Mouse (Mus musculus) brown adipose tissue, adult 24 weeks (tissue): ENCODE data around the gene Ppfibp1. TPM values are rescaled to one million over a fixed set of nuclear protein-coding genes. Genes with fewer than 3 reads are reported as not detected.

Experiments
- H3K27ac ChIP-seq: fragments of 200-500 bp; replicated peaks from 2 replicates; pipeline ENCODE4 v1.5.1; 2012; ENCODE audit warnings: low read depth, mild to moderate bottlenecking, low read length
- H3K4me1 ChIP-seq: fragments of 200-500 bp; 2 replicates; pipeline ENCODE4 v1.6.1; 2012; ENCODE audit warnings: low read length, mixed read lengths; ENCODE audit not compliant: control insufficient read depth, insufficient read depth, insufficient read length
- H3K4me3 ChIP-seq: fragments of 200-500 bp; 2 replicates; pipeline ENCODE4 v1.5.1; 2012; ENCODE audit warnings: low read depth, mild to moderate bottlenecking, low read length, moderate library complexity; ENCODE audit not compliant: insufficient read depth
- polyA plus RNA-seq: library from polyadenylated mRNA; stranded (reverse); fragments of >200 nt; gene quantifications from 2 replicates; pipeline ENCODE4 v1.2.4, GENCODE M21; 2012; ENCODE audit not compliant: missing spikeins, insufficient read depth, insufficient read length

Ppfibp1 gene
- polyA plus RNA-seq, 1 experiment = 25.4 TPM

DNA sequence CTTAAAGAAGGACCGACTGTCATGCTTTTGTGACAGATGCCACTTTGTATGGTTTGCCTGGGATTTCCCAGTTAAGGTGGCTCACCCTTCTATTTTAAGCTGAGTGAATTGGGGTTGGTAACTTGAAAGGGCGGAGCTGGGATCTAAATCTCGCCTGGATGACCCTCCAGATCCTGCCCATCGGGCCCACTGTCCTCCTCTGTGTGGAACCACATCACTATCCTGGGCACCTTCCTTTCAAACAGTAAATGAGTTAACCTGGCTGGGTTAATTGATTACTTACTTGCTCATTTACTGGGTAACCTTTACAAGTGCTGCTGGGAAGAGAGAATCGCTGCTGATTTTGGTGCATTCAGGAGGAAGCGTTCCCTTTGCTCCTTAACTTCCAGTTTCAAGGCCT, 30.1 kb downstream of the Ppfibp1 start:
- no peak overlapping the region for H3K4me3 ChIP-seq
- H3K27ac ChIP-seq = no peak overlapping the region
- H3K4me1 ChIP-seq = peaks cover 17% of the 10 kb centered on the region

DNA sequence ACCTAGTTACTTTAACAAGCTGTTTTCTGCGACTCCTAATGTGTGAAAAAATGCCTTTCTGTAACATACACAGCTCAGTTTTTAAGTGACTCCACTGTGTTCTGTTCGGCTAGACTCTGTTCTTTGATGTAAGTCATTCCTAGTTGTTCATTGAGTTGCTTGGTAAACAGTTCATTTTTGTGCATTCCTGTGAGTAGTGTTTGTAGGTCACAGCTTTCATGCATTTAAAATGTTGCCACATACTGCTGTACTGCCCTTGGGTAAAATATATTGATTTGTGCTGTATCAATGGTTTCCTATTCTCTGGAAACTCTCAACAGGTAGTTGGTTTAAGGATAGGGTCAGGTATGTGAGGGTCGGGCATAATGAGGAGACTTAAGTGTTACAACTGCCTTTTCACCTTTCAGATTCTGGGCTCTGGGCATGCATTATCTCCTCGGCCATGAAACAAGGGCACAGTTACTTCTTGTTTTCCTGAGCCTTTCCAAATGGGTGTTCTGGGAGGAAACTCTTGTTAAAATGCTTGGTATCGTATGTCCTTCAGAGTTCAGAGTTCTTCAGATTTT, 38.2 kb downstream of the Ppfibp1 start:
- Histone ChIP-seq H3K4me1 (peaks cover 28% of the 10 kb centered on the region), H3K27ac (peak overlapping the region; percentile 28; the same call in 1 of the 2 replicates), H3K4me3 (no peak overlapping the region)

DNA sequence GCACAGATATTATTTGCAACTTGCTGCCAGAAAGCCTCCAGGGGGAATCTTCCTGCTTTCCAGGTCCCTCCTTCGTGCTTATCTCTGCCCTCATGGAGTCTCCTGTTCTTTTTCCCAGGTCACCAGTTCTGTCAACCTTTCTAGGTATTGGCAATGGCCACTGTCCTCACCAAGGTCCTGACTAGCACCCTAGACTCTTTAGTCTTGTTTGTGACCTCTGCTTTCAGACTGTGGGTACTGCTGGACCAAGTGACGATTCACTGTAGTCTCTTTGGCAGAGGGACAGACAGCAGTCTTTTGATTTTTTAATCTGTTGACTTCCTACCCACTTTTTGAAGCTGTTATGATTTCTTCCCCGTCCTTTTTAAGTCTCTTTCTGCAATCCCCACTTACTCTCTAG, 39.8 kb downstream of the Ppfibp1 start:
- H3K27ac ChIP-seq = peak overlapping the region; percentile 94
- H3K4me1 ChIP-seq = peaks cover 30% of the 10 kb centered on the region
- no peak overlapping the region for H3K4me3 ChIP-seq

DNA sequence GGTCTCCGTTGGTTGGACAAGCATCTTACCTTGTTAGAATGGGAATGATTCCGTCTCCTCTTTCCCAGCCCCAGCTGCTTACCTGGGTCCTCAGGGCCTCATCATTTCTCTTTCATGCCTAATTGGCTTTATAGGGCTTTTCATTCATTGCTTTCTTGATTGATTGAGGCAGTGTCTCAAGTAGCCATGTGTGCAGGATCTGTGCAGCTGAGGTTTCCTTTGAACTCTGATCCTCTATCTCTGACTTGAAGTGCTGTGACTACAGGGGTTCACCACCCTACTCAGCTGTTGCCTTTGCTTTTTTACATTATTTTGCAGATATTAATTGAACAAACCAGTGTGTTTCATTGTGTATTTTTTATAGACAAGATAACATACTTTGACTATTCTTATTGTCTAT, 40.7 kb downstream of the Ppfibp1 start:
- Histone ChIP-seq H3K4me1 (peaks cover 30% of the 10 kb centered on the region), H3K4me3 (no peak overlapping the region), H3K27ac (peak overlapping the region; percentile 93)

DNA sequence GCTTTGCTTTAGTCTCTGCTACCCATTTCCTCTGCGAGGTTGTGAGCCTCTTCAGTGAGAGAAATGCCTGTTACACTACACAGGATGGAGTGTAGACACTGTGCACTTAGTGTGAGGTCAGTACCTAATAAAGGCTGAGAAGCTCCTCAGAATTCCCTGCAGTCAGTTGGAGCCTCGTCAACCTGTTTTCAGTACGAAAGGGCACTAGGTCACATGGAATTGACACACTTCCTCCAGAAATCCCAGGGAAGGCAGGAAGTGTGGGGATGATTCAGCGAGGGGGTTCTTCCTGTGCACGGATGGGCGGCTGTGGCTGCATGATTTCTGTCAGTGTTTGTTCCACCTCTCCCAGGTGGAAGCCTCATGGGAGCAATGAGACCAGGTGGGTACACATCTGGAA, 44.8 kb downstream of the Ppfibp1 start:
- peaks cover 21% of the 10 kb centered on the region for H3K4me1 ChIP-seq
- no peak overlapping the region for H3K4me3 ChIP-seq
- H3K27ac ChIP-seq = peak overlapping the region; percentile 81

DNA sequence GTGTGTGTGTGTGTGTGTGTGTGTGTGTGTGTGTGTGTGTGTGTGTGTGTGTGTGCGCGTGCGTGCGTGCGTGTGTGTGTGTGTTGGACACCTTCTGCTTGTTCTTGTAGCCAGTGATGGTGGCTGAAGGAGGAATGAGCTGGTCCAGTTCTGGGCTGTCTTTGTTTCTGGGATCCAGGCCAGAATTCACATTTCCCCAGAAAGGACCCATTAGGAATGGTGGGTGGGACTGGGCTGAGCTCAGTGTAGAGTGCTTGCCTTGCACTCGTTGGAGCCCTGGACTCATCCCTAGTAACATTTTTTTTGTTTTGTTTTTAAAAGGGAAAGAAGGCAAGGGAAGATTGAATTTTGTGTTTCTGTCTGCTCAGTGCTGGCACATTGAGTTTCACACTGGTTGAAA, 47.7 kb downstream of the Ppfibp1 start:
- Histone ChIP-seq H3K27ac (peak overlapping the region; percentile 33; the same call in 1 of the 2 replicates), H3K4me1 (peaks cover 10% of the 10 kb centered on the region), H3K4me3 (no peak overlapping the region)

DNA sequence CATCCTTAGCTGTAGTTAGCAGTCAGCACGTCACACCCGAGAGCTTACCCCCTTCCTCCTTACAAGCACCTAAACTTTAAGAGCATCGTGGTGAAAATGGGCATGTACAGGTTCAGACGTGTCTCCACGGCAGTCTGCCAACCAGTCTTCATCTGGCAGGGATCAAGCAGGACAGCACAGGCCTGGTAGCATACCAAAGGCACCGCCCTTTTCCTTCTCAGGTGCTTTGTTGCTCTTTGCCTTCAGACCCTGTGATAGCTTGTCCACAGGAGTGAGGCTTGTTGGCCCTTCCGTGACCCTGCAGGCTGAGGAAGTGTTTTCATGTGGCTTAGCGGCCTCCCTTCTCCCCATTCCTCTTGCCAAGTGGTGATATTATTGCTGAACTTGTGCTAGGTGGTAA, 50.7 kb downstream of the Ppfibp1 start:
- H3K4me1 ChIP-seq = peaks cover 22% of the 10 kb centered on the region
- H3K4me3 ChIP-seq = no peak overlapping the region
- H3K27ac ChIP-seq = no peak overlapping the region

DNA sequence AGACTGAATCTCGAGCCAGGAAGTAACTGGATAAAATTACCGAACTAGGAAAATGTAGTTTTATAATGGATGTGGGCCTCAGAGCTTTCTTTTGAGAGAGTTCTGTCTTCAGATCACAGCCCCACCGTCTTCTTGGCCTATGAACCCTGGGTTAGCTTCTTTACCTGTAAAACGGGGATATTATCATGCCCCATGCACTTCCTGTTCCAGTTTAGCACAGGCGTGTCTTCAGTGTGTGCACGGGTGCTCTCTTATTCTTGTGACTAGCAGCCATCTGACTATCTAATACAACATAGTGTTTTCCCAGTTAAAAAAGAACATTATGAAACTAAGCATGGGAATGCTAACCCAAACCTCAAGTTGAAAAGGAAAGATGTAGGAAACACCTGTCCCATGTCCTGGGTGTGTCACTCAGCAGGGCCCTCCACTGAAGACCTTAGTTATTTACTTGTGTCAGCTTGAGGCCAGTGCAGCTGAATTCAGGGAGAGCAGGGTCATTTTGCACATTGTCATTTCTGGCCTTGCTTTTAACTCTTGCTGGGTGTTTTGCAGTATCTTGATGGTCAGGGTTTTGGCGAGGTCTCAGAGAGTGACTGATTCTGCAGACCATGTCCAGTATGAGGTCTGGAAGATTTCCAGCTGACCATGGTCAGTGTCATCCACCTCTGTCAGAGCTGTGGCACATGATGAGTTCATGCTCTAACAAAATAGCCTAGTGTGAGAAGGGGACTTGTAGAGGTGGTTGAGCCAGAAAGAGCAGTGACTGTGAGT, 53.4 kb downstream of the Ppfibp1 start:
- H3K4me3 ChIP-seq = no peak overlapping the region
- H3K4me1 ChIP-seq = peaks cover 37% of the 10 kb centered on the region
- peak overlapping the region; percentile 54 for H3K27ac ChIP-seq

DNA sequence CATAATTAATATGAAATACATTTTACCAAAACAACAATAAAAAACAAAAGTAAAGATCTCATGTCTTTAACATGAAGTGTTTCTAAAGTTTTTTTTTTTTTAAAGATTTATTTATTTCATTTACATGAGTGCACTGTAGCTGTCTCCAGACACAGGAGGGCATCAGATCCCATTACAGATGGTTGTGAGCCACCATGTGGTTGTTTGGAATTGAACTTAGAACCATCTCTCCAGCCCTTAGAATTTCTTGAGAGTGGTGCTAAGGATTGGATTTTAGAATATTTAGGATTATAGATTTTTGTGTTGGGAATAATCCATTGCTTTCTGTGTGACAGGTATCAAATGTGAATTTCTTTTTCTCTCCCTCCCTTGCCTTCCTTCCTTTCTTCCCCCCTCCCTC, 55.7 kb downstream of the Ppfibp1 start:
- Histone ChIP-seq H3K27ac (no peak overlapping the region; the same call in 1 of the 2 replicates), H3K4me3 (no peak overlapping the region), H3K4me1 (peaks cover 49% of the 10 kb centered on the region)

DNA sequence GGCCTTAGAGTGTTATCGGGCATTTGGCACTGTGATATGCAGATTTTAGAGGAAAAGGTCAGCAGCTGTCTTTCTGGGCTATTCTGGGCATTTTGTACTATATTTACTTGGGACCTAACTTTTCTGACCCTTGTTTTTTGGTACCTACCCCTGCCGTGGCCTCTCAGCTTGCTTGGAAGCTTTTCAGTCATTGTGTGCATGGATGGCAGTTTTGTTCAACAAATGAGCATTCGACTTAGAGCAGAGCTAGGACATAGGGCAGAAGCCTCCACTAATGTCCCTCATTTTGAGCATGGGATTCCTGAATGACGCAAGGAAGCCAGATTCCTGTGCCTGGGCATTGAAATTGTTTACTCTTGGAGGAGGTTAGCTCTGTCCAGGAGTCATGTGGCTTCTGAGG, 56.5 kb downstream of the Ppfibp1 start:
- H3K27ac ChIP-seq = peak overlapping the region; percentile 55
- no peak overlapping the region for H3K4me3 ChIP-seq
- peaks cover 49% of the 10 kb centered on the region for H3K4me1 ChIP-seq

DNA sequence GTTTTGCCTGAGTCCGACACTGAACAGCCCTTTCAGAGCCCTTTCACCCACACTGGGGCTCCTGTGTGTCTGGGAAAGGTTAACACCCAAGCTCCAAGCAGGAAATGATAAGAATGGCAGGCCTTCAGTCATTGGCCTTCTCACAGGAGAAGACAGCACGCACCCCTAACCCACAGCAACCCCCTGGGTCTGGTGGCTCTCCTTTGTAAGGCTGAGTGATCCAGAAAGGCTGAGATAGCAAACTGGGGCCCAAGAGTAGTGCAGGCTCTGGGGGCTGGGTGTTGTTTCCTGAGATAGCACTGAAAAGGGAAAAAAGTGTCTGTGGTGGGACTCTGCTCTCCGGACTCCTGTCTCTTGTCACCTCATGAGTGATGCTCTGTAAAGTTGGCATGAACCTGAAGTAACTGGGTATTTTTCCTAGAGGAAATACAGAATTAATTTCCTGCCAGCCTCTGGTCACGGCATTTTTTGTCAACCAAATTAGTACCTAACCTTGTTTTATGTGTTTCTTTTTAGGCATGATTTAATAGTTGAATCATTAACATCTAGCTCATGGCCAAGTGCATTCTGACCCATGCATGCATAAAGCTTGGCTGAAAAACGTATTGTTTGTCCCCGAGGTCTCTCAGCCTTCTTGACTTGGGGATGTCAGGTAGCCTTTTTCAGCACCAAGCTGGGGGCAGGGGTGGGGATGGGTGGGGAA, 58.2 kb downstream of the Ppfibp1 start:
- Histone ChIP-seq H3K4me1 (peaks cover 46% of the 10 kb centered on the region), H3K27ac (peak overlapping the region; percentile 86), H3K4me3 (no peak overlapping the region)

DNA sequence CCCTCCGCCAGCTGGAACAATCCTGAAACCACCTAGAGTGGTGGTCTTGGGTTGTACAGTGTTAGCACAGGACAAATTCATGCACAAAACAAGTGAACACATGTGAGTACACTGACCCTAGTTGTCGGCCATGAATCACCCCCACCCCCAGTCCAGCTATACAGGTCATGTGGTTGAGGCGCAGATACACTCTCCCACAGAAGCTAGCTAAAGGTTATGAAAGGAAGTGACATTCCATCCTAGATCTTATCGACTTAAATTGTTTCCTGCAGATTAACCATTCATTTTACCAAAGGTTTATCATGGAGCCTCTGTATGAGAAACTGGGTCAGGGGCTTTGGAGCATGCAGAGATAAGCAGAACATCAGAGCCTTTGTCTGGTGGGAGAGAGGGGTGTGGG, 58.9 kb downstream of the Ppfibp1 start:
- H3K27ac ChIP-seq = peak overlapping the region; percentile 86
- H3K4me3 ChIP-seq = no peak overlapping the region
- H3K4me1 ChIP-seq = peaks cover 40% of the 10 kb centered on the region

DNA sequence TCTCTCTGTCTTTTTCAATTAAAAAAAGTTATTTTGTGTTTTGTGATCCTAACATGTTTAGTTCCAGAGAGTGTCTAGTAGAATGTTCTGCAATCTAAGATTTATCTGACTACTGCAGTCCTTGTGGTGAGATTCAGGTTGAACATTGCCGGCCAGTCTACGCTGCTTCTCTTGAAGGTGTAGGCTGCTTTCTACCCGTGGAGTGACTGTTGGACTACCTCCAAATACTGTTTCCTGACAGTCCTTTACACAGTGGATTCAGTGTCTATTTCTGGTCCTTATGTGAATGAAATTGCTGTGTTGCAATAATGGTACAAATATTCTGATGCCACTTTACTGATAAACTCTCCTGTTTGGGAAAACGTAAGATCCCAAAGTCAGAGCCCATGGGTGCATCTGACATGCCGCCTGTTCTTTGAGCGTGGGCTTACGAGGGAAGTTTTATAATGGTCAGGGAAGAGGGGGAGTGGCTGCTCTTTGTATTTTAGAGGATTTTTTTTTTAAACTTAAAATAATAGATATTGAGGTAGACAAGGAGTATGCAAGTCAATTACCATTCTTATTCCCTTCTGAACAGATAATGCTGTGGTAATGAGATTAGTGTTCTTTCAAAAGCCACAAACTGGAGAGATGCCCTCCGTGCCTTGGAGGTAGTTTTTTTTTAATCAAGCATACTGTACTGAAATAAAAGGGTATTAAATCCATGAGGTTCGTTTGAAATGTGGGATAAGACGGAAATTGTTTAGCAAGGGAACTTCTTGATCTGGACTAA, 61.6 kb downstream of the Ppfibp1 start:
- Histone ChIP-seq H3K4me1 (peaks cover 29% of the 10 kb centered on the region), H3K27ac (no peak overlapping the region; the same call in 1 of the 2 replicates), H3K4me3 (no peak overlapping the region)

DNA sequence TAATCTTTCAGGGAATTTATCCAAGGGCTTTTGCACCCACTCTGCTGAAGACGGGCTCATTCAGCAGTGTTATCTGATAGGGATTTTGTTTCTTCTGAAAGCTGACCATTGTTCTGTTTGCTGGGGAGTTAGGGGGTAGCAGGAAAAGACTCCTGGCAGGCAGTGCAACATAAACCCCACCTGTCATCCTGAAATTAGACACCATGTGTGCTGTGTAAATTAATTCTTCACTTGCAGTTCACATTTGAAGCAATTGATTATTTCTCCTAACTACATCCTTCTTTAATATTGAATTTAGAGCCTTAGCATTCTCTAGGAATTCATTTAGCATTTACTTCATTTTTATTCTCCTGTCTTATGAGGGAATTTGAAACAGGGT, 62.2 kb downstream of the Ppfibp1 start:
- Histone ChIP-seq H3K4me1 (peaks cover 23% of the 10 kb centered on the region), H3K4me3 (no peak overlapping the region), H3K27ac (no peak overlapping the region)

DNA sequence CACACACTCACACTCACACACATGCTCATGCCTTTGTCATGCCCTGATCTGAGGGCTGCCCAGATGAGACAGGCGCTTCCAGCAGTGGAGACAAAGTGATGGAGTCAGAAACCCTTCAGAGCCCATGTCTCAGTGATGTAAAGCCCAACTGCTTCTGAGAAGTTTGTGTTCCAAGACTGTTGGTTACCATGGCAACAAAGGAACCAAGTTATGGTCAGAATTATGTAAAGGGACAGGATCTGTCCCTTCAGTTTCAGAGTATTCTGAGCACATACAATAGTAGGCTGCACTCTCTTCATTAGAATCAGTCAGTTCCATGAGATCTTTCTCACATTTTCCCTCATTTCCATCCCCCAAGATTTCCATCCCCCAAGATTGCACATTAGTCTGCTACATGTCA, 66.0 kb downstream of the Ppfibp1 start, which contains the start of gene 1700034J05Rik:
Gene 1700034J05Rik, minus strand, starts transcription at position 165 of the 400 bp plus-strand sequence.
- Histone ChIP-seq H3K27ac (no peak within 1 kb of the TSS), H3K4me1 (peaks cover 3% of the 10 kb centered on the region; the same call in 1 of the 2 replicates), H3K4me3 (no peak within 1 kb of the TSS)
